Mouse (Mus musculus) right cerebral cortex, postnatal 4 days (tissue): ENCODE results near the gene Camp.
"Not testable (repeated sequence)": the region's sequence is repeated elsewhere in the genome, so short reads cannot be mapped to it uniquely, and the experiment has no call there.

Experiments
- DNase-seq: peaks from one replicate; pipeline ENCODE4 v3.0.0-alpha.2; 2022

Camp gene

GRCm38 (mm10) chr9:109850099-109850498 is 682 bp upstream of the Camp start:
- no peak for DNase-seq

- DNase-seq = no peak
These were observed 16.4 kb downstream of the Camp start for GRCm38 (mm10) chr9:109833088-109833412.

- peak; percentile 82 for DNase-seq
These were observed 16.9 kb downstream of the Camp start, which contains the start of gene Nme6 for GRCm38 (mm10) chr9:109832391-109833087. TSS of gene Nme6 (plus strand) at chr9:109832749.

GRCm38 (mm10) chr9:109826181-109826580 is 23.2 kb downstream of the Camp start:
- no peak for DNase-seq

- no peak for DNase-seq
These were observed 23.7 kb downstream of the Camp start for GRCm38 (mm10) chr9:109825739-109826138.

- DNase-seq = no peak
These were observed 33.1 kb downstream of the Camp start for GRCm38 (mm10) chr9:109816341-109816740.

- no peak for DNase-seq
These were observed 36.0 kb downstream of the Camp start for GRCm38 (mm10) chr9:109813424-109813823.

GRCm38 (mm10) chr9:109811980-109812379 is 37.4 kb downstream of the Camp start, which contains the start of gene Spink8:
TSS of gene Spink8 (plus strand) at chr9:109812280.
- DNase-seq = no peak

- DNase-seq = no peak
These were observed 41.5 kb downstream of the Camp start for GRCm38 (mm10) chr9:109807898-109808297.

- DNase-seq = no peak
These were observed 42.6 kb downstream of the Camp start for GRCm38 (mm10) chr9:109806695-109807293.

- no peak for DNase-seq
These were observed 43.2 kb downstream of the Camp start for GRCm38 (mm10) chr9:109806260-109806659.

GRCm38 (mm10) chr9:109805596-109805995 is 43.8 kb downstream of the Camp start:
- not testable (repeated sequence) for DNase-seq

GRCm38 (mm10) chr9:109798051-109798450 is 51.4 kb downstream of the Camp start:
- DNase-seq = no peak
